Mouse (Mus musculus) megakaryocyte, embryonic 14.5 days (primary cell): ENCODE measurements around the gene Bach1.

Experiments
- FLI1 ChIP-seq: IDR thresholded peaks from 2 replicates; pipeline ENCODE4 v1.6.1; 2012; ENCODE audit warnings: low read length, inconsistent platforms, mixed read lengths
- GATA1 ChIP-seq: IDR thresholded peaks from 3 replicates; pipeline ENCODE4 v1.6.1; 2012; ENCODE audit warnings: mixed read lengths, low read length, inconsistent platforms, borderline replicate concordance

- TF ChIP-seq GATA1, result no peak
- no peak for TF ChIP-seq FLI1
Measured at GRCm38 (mm10) chr16:87656771-87657170, 42.0 kb upstream of the Bach1 start.
